Mouse (Mus musculus): ENCODE measurements around the gene S100g.

DNA sequence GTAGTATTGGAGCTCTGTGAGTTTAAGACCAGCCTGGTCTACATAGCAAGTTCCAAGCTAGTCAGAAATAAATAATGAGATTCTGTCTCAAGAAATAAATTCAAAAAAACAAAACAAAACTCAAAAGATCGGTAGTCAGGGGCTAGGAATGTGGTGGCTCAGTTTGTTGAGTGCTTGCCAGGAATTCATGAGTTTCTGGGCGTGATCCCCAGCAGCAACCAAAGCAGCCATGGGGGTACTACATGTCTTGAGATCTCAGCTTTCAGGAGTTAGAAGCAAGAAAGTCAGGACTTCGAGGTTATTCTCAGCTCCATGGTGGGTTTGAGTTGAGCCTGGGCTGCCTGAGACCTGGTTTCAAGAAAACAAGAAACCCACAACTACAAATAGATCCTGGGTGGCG is 27.0 kb upstream of the S100g start:
- TF ChIP-seq EP300 (IDR thresholded peaks at IDR 0.05; ENCODE audit: insufficient read depth, low read depth, low read length) (no peak), CTCF (IDR thresholded peaks at IDR 0.05) (no peak)

All from heart, adult 2 months (tissue).